Mouse (Mus musculus): ENCODE data around the gene Rasl10b.

Gene Rasl10b

DNA sequence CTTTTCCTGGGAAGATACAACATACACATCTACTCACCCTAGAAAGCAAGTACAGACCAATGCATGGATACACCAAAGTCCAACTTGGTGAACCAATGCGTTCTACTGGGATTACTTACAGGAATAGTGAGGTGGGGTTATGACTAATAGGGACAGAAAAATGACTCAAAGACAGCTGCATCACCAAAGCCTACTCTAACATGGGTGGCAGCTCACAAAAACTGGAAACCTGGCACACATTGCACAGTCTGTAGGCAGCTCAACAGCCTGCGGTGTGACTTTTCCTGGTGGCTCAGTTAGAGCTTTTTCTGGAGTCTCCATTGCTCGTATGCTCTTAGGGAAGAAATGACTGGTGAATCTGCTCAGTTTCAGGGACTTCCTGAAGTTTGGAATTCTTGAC, 59.8 kb downstream of the Rasl10b start:
- no peak for DNase-seq

All from cerebellum, adult 9-11 months (tissue).